Mouse (Mus musculus): ENCODE results near the gene Palm2. TPM values are rescaled to one million over a fixed set of nuclear protein-coding genes. Genes with fewer than 3 reads are reported as not detected.

The Palm2 gene
- total RNA-seq, 2 experiments from 2014 or later = 65.7 to 74.2 TPM

- intact Hi-C loops (cut with DNase I) = no loop called here
These were observed 291.5 kb downstream of the Palm2 start for GRCm38 (mm10) chr4:57725569-57725968.

DNA sequence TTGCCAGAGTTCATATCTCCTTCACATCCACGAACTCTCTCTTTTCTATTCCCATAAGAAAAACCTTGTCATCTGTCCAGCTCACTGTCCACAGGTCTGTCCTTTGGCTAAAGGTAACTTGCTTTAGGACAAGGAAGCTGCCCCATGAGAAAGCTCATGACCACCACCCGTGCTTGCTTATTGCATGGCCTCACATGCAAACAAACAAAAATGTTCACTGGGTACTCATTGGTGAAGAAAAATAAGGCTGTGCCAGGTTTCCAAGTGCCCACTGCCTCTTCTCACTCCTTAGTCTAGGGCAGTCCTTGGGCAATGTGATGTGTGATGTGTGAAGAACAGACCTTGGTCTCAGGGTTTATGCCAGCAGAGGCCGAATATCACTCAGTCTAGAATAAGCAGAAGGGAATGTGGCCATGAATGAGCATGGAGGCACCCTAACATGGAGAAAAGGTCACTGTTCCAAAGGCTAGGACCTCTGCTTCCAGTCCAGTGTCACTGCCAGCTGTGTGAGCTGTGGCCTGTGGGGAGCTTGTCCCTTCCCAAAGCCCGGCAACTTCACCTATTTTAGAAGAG is 294.6 kb downstream of the Palm2 start:
- no peak for DNase-seq (ENCODE audit: low spot score in 2 of 2)
- intact Hi-C loops (cut with DNase I) = no loop called here

More at GRCm38 (mm10) chr4:57725569-57725968, 291.5 kb downstream of the Palm2 start:
- DNase-seq (ENCODE audit: low spot score in 2 of 2) = no peak

GRCm38 (mm10) chr4:57730047-57730446 is 296.0 kb downstream of the Palm2 start:
- intact Hi-C loops (cut with DNase I) = no loop called here
- DNase-seq (ENCODE audit: low spot score in 2 of 2) = no peak

DNA sequence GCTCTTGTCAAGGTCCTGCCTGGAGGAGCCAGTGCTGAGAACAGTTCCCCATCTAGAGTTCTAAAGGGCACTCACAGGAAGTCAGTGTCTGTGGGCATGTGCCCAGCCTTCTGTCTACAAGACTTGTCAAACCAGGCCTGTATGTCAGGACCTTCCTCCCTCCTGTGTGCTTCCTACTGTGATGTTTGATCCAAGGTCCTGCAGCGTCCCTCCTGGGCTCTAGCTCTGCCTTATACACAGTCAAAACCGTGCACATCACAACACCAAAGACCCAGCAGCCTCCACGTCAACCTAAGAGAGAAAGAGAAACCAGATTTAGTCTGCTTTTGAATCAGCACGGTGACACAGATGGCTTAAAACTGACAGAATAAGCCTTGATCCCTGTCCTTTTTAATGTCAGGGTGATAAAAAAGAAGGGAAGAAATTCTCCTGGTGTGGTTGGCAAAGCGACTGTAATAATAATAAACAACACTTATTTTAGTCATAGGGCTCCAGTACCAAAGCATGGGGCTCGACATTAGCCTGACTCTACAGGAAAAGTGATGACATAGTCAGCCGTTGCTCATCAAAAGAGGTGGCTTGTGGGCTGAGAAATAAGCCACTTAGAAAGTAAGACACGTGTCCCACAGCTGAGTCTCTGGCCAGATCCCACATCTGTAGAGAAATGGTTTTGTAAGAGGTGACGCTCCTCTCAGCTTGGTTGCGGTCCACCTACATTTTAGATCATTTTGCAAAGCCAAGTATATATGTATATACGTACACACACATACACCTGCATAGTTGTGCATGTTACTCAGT is 297.0 kb downstream of the Palm2 start:
- DNase-seq (ENCODE audit: low spot score in 2 of 2) = no peak
- intact Hi-C loops (cut with DNase I) = no loop called here

GRCm38 (mm10) chr4:57732351-57732750 is 298.3 kb downstream of the Palm2 start:
- intact Hi-C loops (cut with DNase I) = no loop called here
- DNase-seq (ENCODE audit: low spot score in 2 of 2) = no peak

- intact Hi-C loops (cut with DNase I) = no loop called here
- peak in 1 of 2 experiments; percentile 47 for DNase-seq (ENCODE audit: low spot score in 2 of 2)
These were observed 299.4 kb downstream of the Palm2 start for GRCm38 (mm10) chr4:57733445-57733844.

GRCm38 (mm10) chr4:57735426-57735825 is 301.4 kb downstream of the Palm2 start:
- intact Hi-C loops (cut with DNase I) = no loop called here
- DNase-seq (ENCODE audit: low spot score in 2 of 2) = no peak

- no peak for DNase-seq (ENCODE audit: low spot score in 2 of 2)
- intact Hi-C loops (cut with DNase I) = no loop called here
These were observed 305.0 kb downstream of the Palm2 start for GRCm38 (mm10) chr4:57738856-57739552.

GRCm38 (mm10) chr4:57743325-57743929 is 309.4 kb downstream of the Palm2 start:
- intact Hi-C loops (cut with DNase I) = no loop called here
- no peak for DNase-seq (ENCODE audit: low spot score in 2 of 2)

DNA sequence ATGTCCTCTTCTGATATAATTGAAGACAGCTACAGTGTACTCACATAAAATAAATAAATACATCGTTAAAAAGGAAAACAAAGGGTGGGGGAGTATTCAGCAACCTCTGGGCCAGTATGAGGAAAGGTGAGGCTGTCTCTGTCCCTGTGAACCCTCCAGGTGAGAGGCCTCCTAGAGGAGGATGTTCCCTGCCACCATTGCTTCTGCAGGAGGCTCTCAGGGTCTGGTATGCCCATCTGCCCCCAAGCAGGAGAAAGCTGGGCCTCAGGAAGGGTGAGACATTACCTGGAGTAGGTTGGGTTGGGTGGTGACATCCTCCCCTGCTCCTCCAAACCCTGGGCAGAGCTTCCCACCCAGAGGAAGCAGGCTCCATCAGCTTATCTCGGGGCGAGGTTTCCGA is 316.6 kb downstream of the Palm2 start:
- intact Hi-C loops (cut with DNase I) = no loop called here
- DNase-seq (ENCODE audit: low spot score in 2 of 2) = no peak

GRCm38 (mm10) chr4:57751054-57751453 is 317.0 kb downstream of the Palm2 start:
- no peak for DNase-seq (ENCODE audit: low spot score in 2 of 2)
- intact Hi-C loops (cut with DNase I) = no loop called here

DNA sequence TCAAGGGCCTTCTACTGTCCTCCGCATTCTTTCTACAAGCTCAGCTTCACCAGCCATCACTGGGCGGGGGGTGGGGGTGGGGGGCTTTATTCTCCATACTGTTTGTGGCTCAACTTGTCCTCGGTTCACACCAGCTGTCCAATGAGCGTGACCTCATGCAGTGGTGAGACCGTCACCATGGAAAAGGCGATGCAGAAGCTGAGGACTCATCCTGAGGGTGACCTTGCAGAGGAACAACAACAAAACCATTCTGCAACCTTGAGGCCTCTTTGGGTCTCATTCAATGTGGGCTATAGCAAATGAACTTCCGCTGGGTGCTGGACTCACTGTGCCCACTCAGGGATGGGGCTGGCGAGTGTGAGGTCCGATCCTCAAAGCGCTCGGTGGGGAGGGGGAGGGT is 317.5 kb downstream of the Palm2 start:
- intact Hi-C loops (cut with DNase I) = no loop called here
- no peak for DNase-seq (ENCODE audit: low spot score in 2 of 2)

DNA sequence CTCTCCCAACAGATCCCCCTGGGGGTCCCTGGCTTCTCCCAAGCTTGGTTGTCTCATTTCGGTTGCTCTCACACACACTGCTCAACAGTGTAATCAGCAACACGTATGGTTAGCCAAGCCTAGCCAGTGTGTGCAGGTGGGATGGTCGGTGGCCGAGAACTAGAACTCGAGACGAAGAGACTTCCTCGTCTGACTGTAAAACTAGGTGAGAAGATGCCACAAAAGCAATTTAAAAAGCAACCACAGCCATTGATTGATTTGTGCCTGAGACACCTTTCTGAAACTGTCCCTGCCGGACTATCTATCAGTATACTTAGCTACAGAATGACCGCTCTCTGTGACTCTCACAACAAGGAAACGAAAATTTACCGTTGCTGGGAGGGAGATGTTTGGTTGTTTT is 321.0 kb downstream of the Palm2 start:
- intact Hi-C loops (cut with DNase I) = no loop called here

DNA sequence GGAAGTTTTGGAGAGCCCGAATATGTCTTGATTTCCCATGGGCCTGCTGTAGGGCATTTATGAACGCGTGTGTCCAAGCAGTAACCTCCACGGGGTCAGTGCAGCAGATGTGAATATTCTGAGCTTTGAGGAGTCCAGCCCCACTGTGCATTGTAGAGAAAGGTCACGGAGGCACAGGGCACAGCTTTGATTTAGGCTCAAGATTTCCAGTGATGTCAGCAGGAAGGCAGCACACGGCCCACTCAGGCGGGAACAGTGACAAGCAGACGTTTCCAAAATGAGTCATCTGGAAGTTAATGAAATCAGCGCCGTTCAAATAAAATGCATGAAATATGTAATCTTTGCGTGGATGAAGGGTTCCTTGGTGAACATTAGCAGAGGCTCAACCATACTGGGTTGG is 323.9 kb downstream of the Palm2 start:
- intact Hi-C loops (cut with DNase I) = no loop called here

More for the DNA sequence above, 321.0 kb downstream of the Palm2 start:
- DNase-seq (ENCODE audit: low spot score in 2 of 2) = no peak

More for the DNA sequence above, 323.9 kb downstream of the Palm2 start:
- peak in 1 of 2 experiments; percentile 14 for DNase-seq (ENCODE audit: low spot score in 2 of 2)

Other genes starting within 250 kb of the Palm2 start
- 10 to 100 TPM; 59.8 to 68.8 TPM for gene Ptpn3, start 132.4 kb upstream of the Palm2 start, total RNA-seq (2021)
- 10 to 100 TPM; 15.8 to 18.0 TPM for gene Pakap, start 133.9 kb downstream of the Palm2 start, total RNA-seq (2021)